Mouse (Mus musculus): ENCODE data around the gene Gm10277.

Gene Gm10277

GRCm38 (mm10) chr11:77795216-77795615 is 7.7 kb upstream of the Gm10277 start:
- no peak for DNase-seq

- DNase-seq: peak; percentile 97
These were observed 5.8 kb upstream of the Gm10277 start for GRCm38 (mm10) chr11:77793238-77793930.

GRCm38 (mm10) chr11:77792566-77792909 is 5.0 kb upstream of the Gm10277 start:
- no peak for DNase-seq

- no peak for DNase-seq
These were observed 4.4 kb upstream of the Gm10277 start for GRCm38 (mm10) chr11:77791752-77792565.

GRCm38 (mm10) chr11:77791241-77791727 is 3.7 kb upstream of the Gm10277 start:
- DNase-seq: no peak

- DNase-seq: no peak
These were observed 2.7 kb upstream of the Gm10277 start for GRCm38 (mm10) chr11:77790286-77790685.

GRCm38 (mm10) chr11:77789512-77789911 is 2.0 kb upstream of the Gm10277 start:
- no peak for DNase-seq

- peak; percentile 52 for DNase-seq
These were observed 1.6 kb downstream of the Gm10277 start for GRCm38 (mm10) chr11:77785768-77786561.

- no peak for DNase-seq
These were observed 2.2 kb downstream of the Gm10277 start for GRCm38 (mm10) chr11:77785396-77785767.

- DNase-seq: no peak
These were observed 2.7 kb downstream of the Gm10277 start for GRCm38 (mm10) chr11:77784894-77785293.

GRCm38 (mm10) chr11:77783747-77784646 is 3.5 kb downstream of the Gm10277 start:
- DNase-seq: peak; percentile 47

- DNase-seq: peak; percentile 39
These were observed 4.3 kb downstream of the Gm10277 start for GRCm38 (mm10) chr11:77783211-77783746.

GRCm38 (mm10) chr11:77782104-77782815 is 5.3 kb downstream of the Gm10277 start:
- DNase-seq: peak; percentile 35

- peak; percentile 49 for DNase-seq
These were observed 6.5 kb downstream of the Gm10277 start for GRCm38 (mm10) chr11:77781088-77781487.

- DNase-seq: no peak
These were observed 8.3 kb downstream of the Gm10277 start for GRCm38 (mm10) chr11:77779240-77779639.

GRCm38 (mm10) chr11:77777937-77778336 is 9.6 kb downstream of the Gm10277 start:
- no peak for DNase-seq

- no peak for DNase-seq
These were observed 10.1 kb downstream of the Gm10277 start for GRCm38 (mm10) chr11:77777436-77777835.

GRCm38 (mm10) chr11:77775701-77776400 is 11.7 kb downstream of the Gm10277 start:
- no peak for DNase-seq

GRCm38 (mm10) chr11:77771879-77772713 is 15.5 kb downstream of the Gm10277 start:
- no peak for DNase-seq

- no peak for DNase-seq
These were observed 17.2 kb downstream of the Gm10277 start for GRCm38 (mm10) chr11:77770346-77770745.

Data from cerebellum, adult 8-10 months (tissue).